Mouse (Mus musculus): ENCODE results near the gene Kank4.

DNA sequence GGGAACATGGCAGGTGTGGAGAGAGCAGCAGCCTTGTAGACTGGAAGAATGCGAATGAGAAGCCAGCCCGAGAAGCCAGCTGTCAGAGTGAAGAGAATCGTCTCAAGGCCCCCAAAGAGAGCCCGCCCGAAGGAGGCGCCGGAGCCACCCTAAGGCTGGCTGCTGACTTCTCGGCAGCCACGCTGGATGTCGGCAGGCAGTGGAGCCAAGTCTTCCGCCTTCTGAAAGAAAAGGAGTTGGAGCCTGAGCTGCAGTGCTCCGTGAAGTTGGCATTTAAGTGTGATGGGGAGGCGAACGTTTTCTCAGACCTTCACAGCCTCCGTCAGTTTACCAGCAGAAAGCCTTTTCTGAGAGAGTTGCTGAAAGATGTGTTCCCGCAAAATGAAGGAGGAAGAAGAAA is 83.7 kb downstream of the Kank4 start:
- TF ChIP-seq CTCF (IDR thresholded peaks at IDR 0.05; ENCODE audit: low read depth, low read length) (no peak), POLR2A (IDR thresholded peaks at IDR 0.05; ENCODE audit: insufficient read depth, low read length) (no peak), EP300 (IDR thresholded peaks at IDR 0.05; ENCODE audit: insufficient read depth, low read depth, low read length) (no peak)

Data from ES-Bruce4 (cell line).